Mouse (Mus musculus) CH12.LX (cell line): ENCODE measurements around the gene Rad54l2.

ENCODE experiments used
- CTCF ChIP-seq, 2 experiments: IDR thresholded peaks in 1 of 2; conservative IDR thresholded peaks in 1 of 2; 2 replicates each; pipeline ENCODE4 v1.5.1; 2011 to 2012; ENCODE audit warnings: low read depth in 2 of 2, low read length in 2 of 2, improper control_type of control experiment in 1 of 2, inconsistent platforms in 1 of 2, mild to moderate bottlenecking in 1 of 2, moderate library complexity in 1 of 2
- EP300 ChIP-seq: IDR thresholded peaks from 2 replicates; pipeline ENCODE4 v1.6.1; 2011; ENCODE audit warnings: low read length, improper control_type of control experiment
- ETS1 ChIP-seq: conservative IDR thresholded peaks from 2 replicates; pipeline ENCODE4 v1.6.1; 2012; ENCODE audit warnings: low read depth, mild to moderate bottlenecking, inconsistent platforms, low read length, improper control_type of control experiment, moderate library complexity
- POLR2AphosphoS2 ChIP-seq: IDR thresholded peaks from 2 replicates; pipeline ENCODE4 v1.6.1; 2011; ENCODE audit warnings: low read depth, low read length, improper control_type of control experiment

DNA sequence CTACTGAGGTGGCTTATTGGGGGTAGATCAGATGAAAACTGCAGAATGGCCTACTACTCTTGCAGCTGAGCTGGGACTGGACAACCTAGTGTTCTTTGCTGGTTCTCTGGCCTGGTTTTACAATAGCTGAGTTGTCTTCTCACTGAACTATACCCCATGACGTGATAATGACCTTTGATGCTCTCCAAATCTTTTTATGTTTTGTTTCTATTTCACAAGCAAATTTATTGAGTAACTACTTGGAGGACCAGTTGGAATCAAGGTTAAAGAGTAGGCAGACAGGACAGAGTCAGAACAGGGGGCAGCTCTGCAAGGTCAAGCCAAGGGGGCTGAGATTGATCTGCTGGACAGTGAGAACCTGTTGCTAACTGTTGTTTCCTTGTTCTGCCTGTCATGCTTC, 64.1 kb downstream of the Rad54l2 start:
- no peak for TF ChIP-seq CTCF (conservative IDR thresholded peaks at IDR 0.05 in 1 of 2, IDR thresholded peaks at IDR 0.05 in 1 of 2; ENCODE audit: low read depth in 2 of 2, low read length in 2 of 2)
- TF ChIP-seq EP300, result no peak
- TF ChIP-seq POLR2AphosphoS2, result no peak
- no peak for TF ChIP-seq ETS1
